Mouse (Mus musculus) cortical plate, adult 2 months (tissue): ENCODE results near the gene Helz2.

Source experiments
- CTCF ChIP-seq: fragments of 200-500 bp; IDR thresholded peaks from 2 replicates; pipeline ENCODE4 v1.5.1; 2011; ENCODE audit warnings: mild to moderate bottlenecking, control low read depth, low read length; ENCODE audit not compliant: insufficient read depth; ENCODE audit errors: extremely low read depth
- POLR2A ChIP-seq: fragments of 200-500 bp; IDR thresholded peaks from 2 replicates; pipeline ENCODE4 v1.6.1; 2011; ENCODE audit warnings: mild to moderate bottlenecking, low read length, control low read depth; ENCODE audit not compliant: insufficient read depth; ENCODE audit errors: extremely low read depth

- TF ChIP-seq POLR2A (no peak), CTCF (no peak)
Observed at GRCm38 (mm10) chr2:181237251-181238014, 4.4 kb downstream of the Helz2 start.
